Mouse (Mus musculus): ENCODE measurements around the gene Vdr.

Vdr gene

DNA sequence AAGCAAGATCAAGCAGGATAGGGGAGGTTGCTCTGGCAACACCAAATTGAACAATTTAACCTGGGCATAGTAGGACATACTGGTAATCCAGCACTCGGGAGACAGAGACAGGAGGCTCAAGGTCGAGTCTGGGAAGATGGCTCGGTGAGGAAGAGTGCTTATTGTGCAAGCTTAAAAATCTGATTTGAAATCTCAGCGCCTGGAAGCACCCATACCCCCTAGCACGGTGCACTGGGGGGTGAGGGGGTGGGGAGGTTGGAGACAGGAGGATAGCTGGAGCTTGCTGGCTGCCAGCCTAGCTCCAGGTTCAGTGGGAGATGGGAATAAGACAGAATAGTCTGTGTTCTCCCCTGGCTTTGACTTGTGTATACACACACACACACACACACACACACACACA is 9.9 kb upstream of the Vdr start:
- no peak for DNase-seq (ENCODE audit: low spot score)

DNA sequence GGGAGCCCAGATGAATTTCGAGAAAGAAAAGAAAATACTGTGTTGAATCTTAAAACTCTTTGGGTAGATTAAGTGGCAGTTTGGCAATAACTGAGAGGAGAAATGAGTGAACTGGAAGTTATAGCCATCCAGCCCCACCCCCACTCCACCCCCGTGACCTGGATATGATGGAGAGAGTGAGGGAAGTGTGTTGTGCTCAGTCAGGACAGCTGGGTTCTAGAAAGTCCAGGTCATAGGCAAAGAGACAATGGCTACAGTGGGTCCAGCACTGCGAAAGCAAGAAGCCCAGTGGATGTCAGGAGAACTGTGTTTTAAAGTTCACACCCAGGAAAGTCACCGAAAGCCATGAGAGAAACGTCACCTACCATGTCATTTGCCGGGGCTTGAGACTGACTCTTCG is 8.8 kb upstream of the Vdr start:
- no peak for DNase-seq (ENCODE audit: low spot score)

DNA sequence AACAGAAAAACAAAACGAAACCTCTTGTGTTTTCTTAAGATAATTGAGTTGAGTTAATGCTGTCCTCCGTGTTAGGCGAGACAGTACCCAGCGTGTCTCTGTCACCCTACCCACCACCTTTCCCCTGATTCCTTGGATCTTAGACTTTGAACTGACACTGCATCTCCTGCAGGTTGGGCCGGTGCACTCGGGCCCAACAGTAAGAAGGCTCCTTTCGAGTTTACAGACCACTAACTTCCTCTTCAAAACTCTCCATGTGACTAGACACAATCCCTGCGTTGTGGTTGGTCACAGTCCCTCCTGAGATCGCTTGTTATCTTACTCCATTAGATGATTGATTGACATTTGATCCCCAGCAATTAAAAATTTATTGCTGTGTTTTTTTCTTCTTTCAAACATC is 7.6 kb upstream of the Vdr start:
- DNase-seq (ENCODE audit: low spot score), result no peak

DNA sequence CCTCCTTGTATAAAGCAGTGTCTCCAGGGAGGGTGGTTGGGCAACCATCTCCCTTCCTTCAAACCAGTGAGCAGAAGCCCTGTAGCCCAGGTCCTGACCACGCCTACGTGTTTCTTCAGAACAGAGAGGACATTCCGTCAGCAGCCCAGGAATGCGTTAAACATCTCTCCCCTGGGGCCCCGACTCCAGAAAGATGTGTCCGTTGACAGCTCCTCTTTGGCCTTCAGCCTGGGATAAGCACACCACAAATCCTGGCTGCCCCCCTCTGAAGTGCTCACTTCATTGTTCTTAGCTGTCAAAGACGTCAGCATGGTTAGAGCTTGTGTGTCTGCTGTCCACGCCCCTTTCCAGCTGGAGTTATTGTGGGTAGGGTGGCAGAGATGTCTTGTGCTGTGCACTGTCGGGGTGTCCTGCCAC is 3.9 kb upstream of the Vdr start:
- DNase-seq (ENCODE audit: low spot score), result no peak

DNA sequence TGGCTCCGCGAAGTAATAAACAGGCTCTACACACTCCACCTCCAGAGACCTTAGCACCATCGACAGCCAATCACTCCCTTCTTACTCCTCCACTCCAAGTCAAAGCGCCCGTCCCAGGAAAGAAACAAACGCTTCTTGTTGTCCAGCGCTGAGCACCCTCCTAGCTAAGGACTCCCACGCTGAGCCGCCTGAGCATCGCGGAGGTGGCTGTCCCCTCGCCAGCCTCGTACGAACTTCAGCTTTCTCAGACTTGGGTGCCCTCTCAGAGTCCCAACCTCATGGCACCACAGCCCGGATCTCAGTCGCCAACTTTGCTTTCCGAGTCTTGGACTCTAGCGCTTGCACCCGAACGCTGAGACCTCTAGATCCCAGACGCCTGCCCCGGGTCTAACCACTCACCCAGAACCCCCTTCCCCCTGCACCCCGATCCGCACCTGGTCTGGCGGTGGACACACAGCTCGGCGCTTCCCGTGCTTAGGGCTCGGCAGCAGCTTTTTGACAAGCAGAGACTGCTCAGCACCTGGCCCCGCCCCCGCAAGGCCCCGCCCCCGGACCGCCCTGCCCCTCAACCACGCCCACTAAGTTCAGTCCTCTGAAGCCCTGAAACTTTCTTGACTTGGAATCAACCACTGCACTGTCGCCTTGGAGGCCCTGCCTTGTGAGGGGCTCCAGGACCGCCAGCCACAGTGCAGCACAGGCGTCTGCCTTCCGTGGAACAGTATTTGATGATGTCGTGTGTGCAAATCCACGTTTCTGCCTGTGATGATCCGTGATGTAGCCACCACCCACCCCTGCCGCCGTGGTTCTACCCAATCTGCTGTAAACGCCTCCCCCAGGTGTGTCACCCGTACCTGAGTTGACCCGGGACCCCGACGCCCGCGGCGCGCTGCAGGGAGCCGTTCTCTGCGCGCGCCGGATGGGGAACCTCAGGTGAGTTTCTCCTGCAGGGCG is 2.4 kb downstream of the Vdr start:
- no peak for DNase-seq (ENCODE audit: low spot score)

DNA sequence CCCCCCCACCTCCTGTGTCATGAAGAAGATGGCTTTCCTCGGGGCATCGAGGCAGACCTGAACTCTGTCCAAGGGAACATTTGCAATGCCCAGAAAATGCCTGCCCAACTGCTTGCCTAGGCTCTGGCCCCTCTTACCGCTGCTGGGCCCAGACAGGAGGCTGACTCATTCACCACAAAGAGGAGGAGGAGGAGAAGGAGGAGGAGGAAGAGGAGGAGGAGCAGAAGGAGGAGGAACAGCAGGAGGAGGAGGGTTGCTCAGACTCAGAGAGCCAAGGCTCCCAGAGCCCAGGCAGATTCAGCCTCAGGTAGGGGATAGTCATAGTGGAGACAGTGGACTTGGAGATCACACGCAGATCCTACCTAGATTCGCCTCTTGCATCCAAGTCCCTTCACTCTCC is 3.2 kb downstream of the Vdr start:
- no peak for DNase-seq (ENCODE audit: low spot score)

DNA sequence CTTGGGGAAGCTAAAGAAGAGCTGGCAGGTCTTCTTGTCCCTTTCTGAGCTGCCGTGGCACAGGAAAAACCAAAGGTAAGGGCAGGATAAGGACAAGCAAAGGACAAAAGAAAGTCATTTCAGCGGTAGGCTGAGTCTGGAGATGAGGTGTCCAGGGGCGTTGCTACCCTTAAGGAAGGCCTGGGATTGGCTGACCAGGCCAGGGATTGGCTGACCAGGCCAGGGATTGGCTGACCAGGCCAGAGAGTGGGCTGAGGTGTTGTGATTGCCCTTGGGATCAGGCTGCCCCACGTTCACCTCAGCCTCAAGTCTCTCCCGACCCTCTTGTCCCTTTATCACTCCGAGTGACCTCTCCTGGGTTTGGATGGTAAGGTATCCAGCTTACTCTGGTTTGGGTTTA is 5.1 kb downstream of the Vdr start:
- DNase-seq (ENCODE audit: low spot score), result no peak

DNA sequence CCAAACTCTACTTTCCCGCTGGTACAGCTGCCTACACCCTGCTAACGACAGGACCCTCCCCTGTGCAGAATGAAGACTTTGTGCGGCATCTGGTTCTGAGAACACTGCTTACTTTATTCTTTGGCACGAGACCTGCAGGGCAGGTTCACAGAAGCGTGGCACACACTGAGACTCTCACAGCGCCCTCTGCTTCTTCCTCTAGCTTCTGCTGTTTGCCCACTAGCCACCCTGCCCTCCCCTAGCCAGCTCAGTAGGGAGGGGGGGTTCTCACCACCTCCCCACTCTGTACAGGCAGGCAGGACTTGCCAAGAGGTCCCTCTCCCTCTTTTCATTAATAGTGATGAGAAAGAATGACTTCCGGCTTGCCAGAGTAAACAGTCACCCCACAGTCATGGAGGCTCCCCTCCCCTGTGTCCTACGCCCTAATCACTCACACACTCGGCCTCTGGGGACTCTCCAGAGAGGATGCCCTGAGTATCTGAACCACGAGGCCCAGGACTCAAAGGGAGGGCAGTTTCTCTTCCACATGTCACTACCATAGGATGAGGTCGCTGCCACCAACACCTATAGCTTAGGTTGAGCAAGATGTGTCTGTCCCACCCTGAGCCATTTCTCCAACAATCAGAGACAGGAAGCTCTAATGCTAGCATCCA is 6.0 kb downstream of the Vdr start:
- DNase-seq (ENCODE audit: low spot score), result no peak

DNA sequence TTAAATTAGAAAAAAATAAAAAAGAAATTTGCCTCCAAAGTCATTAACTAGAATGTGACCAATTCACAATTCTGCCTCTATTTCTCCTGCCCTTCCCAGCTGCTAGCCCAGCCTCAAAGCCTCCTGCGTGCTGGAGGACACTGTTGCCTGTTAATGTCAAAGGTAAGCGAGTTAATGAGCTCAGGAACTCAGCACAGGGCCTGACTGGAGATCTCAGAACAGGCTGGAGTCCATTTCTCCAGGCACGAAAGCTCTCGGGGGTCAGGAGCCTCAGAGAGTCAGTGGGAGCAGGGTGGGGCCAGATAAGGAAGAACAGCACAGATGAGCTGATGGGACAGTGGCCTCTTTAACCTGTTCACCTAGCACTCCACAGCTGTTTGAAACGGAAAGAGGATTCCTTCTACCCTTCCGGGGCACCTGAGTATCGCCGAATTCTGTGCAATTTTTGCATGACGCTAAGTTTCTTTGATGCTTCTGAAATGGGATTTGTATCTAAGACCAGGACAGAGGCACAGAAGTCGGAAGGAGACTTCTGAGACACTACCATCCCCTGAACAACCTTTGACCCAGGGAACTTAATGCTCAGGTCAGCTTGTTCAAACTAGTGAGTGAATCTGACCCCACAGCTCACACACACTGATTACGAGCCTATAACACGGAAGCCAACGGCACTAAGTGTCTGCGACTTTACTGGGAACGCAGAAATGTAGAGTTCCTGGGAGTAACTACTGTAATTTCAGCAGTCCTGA is 7.0 kb downstream of the Vdr start:
- DNase-seq (ENCODE audit: low spot score), result no peak

DNA sequence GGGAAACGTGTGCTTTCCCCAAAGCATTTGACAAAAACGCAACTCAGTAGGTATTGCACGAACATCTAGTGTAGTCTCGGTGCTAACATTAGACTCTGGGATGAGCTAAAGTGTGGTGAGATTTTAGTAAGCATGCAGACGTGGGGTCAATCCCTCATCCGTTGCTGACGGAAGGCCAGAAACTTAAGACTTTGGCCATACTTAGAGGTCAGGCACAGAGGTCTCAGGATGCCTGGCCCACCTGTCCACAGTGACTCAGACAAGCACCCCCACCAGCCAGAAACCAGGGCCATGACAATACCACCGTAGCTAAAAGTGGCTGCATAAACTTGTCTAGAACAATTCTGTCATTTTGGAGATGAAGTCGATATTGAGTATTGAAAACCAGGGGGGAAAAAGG is 9.4 kb downstream of the Vdr start:
- no peak for DNase-seq (ENCODE audit: low spot score)

DNA sequence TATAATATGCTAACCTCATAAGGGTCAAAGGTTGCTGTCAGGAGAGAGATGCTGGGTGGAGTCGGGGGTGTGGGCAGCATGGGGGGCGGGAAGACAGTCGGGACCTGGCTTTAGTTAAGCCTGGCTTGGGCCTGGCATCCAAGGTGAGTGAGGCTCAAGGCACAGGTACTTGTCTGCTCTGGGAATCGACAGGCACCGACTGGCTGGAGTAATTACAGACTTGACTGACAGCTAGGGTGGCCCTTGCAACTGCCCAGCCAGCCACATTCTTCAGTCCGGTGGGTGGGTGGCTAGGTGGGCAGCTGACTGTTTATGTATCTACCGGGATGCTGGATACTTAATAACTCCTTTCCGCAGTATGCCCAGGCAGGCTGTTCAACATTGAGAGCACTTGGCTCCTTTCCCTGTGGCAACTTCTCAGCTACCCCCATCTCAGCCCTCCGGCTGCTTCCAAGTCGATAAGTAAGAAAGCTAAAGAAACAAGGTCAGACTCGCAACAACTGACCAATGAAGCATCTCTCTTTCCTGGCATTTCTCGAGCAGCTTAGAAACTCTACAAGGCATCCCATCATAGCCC is 10.0 kb downstream of the Vdr start:
- DNase-seq (ENCODE audit: low spot score), result no peak

DNA sequence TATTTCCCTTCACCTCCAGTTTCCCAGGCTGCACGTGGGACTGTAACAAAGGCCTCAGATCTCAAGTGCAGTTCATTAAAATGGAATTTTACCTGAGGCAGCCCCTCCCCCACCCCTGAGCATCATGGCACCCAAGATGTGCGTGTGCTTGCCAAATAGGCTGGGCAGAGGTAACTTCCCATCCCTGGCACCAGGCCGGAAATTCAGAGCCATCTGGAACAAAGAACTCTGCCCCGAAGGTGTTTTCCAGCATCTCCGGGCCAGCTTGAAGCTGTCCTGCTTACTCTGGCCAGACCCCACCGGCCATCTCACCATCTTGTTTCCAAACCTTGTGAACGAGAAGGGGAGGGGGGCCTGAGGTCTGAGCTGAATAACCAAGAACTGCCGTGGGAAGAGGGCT is 10.7 kb downstream of the Vdr start:
- no peak for DNase-seq (ENCODE audit: low spot score)

DNA sequence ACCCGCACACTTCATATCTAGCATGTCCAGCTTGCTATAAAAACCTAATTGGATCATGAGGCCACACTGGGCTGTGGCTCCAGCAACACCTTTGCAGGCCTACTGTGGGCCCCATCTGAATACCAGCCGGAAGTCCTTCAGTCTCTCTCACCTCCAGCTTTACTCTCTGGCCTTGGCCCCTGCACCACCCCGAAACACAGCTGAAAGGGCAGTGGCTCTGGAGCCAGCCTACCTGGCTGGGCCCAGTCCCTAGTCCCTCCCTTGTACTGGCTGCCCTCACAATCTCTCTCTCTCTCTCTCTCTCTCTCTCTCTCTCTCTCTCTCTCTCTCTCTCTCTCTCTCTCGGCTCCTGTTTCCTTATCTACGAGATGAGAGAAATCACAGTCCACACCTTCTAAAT is 11.6 kb downstream of the Vdr start:
- no peak for DNase-seq (ENCODE audit: low spot score)

DNA sequence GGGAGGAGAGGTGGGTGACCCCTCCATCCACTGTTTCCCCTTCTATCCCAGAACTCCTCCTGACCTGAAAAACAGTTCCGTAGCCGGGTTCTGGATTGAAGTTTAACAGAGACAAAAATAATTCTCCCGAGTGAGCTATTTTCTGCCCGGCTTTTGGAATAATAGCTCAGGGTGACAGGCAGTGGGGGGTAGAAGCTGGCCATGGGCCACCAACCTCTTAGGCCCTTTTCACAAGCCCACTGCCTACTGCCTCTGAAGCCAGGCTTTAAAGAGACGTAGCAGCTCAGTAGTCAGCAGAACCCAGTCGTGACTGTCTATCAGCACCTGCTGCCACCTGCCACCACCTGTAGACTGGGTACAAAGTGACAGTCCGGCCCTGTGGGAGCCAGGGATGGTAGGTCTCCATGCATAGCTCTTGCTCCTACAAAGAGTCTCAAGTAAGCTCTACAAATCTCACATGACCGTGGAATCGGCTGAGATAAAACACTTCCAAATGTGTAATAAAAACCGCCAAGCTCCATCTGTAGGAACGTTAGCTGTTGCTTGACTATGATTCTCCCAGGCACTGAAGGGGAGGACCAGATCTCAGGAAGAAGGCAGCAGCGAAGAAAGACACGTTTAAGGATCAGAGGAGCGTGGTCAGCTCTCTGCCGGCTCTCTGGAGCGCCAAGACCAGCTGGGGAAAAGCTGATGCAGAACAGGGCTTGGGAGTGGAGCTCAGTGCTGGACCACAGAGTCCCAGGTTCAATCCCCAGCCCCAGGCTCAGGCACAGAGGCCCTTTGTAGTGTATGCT is 13.4 kb downstream of the Vdr start:
- no peak for DNase-seq (ENCODE audit: low spot score)

DNA sequence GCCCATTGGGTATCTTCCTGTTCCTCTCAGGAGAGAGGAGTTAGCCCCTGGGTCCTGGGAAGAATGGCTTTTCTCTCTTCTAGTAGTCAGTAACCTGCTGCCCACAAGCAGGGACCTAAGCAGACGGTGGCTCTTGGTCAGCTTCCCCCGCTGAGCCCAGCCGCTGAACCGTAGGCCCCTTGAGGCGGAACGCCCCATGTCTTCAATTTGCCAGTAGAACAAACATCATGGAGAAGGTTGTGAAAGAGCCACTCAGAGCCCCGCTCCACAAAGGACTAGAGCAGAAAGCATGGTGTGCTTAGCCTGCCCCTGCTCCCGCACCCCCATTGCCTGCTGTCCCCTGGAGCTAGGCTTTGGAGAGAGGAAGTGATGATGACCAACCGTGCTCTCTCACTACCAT is 14.1 kb downstream of the Vdr start:
- no peak for DNase-seq (ENCODE audit: low spot score)

DNA sequence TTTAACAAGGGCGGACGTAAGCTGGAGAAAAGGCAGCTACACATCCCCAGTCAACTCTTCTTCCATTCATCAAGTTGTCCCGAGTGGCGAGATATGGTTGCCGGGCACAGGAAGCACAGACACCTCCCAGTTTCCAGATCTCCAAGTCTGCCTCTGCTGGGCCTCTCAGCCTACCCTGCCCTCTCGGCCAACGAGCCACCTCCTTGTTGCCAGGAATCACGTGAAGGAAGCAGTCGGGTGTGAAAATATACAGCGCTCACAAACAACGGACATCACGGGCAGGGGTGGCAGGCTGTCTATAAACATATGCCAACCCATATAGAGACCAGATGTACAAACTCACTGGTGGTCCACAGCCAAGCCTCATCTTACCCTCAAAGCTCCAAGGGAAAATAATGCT is 14.6 kb downstream of the Vdr start:
- no peak for DNase-seq (ENCODE audit: low spot score)

DNA sequence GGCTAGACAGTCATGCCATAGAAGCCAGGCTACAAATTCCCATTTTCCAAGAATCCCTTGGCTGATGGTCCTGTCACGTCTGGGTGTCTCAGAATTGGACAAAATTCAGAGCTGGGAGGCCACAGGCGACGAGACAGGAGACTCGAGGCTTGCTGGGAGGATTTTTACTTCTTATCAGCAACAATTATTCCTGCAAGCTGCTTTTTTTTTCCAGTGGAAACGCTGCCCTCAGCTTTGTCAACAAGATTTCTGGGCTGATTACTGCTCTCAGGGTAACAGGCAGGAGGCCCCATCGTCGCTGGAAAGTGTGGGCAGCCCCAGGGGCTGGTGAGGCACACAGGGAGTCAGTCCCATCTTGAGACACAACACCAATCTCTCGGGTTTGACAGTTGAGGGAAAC is 17.9 kb downstream of the Vdr start:
- DNase-seq (ENCODE audit: low spot score), result no peak

DNA sequence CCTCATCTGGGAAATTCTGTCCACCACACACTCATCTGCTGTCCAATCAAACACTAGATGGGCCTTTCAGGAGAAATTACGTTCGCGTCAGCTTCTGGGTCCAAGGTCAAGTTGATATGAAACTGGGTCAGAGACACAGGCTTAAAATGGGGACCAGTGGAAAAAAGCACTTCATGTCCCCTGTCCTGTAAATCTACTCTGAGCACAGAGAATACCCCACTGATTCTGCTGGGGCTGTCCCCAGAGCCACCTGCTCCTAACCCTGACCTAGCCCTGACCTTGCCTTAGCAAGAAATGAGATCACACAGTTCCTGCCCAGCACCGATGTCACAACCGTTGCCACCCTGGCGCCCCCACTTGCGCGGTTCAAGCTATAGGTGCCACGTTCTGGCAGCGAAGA is 20.0 kb downstream of the Vdr start:
- DNase-seq (ENCODE audit: low spot score), result no peak

DNA sequence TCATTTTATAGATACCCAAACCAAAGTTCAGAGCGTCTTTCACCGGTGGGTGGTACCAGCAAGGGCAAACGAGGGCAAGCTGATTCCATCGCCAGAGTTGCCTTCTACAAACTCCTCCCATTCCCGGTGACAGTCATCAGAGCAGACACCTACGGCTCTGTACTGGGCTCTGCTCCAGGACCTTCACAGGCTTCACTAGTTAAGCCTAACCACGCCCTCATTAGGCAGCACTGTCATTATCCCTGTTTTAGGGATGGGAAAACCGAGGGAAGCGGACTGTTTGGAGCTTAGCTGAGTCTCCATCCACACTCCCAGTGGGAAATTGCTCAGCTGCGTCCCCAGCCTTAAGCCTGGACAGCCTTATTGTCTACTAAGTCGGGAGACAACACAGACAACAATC is 20.4 kb downstream of the Vdr start:
- DNase-seq (ENCODE audit: low spot score), result no peak

DNA sequence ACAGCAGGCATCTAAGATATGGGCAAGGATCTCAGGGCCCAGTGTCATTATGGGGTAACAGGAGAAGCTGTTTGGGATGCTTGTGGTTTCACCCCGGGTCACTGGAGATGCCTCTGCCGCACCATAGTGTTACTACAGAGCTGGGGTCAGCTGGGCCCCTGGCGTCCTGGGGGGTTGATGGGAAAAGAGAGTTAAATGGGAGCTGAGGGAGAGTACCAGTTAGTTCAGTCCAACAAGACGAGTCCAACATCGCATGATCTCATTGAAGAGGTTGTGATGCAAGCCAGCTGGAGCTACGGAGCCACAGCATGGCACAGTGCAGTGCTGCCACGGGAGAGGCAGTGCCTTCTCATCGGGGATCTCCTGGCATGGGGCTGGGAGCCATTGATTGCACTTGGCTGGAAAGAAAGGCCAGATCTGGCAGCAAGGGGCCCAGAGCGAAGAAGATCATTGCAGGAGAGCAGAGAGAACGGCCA is 22.9 kb downstream of the Vdr start:
- DNase-seq (ENCODE audit: low spot score), result no peak

DNA sequence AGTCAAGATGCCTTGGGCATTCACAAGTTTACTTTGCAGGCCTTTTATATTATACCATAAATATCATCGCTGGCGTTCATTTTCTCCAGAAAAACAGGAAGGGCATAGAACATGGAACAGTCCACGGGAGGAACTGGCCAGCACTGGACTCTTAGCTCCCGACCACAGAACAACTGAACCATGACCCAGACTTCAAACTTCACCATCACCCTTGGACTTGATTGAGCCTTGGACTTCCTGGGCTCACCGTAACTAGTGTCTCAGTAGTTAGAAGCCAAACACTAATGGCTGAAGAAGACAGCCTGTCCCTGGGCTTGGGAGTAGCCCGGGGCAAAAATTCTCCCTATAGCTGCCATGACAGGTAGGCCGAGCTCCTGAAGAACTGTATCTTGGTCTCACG is 29.0 kb downstream of the Vdr start:
- DNase-seq (ENCODE audit: low spot score), result no peak

DNA sequence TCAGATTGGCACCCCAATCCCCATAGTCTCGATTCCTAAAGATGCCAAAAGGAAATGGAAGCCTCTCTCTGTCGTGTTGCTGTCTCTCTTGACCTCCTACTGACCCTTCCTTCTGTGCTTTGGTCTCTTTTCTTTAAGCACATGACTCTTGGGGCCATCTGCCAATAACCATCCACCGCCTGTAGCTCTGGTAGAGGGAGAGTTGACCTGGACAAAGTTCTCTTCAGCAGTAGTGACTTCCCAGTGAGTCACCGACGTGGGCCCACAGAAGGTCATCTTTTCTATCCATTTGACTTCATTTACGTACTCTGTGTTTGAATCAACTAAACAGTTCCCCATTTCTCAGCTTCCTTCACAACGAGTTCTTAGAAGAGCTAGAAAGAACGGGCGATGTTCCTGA is 30.0 kb downstream of the Vdr start:
- no peak for DNase-seq (ENCODE audit: low spot score)

All from layer of hippocampus, adult 11-12 months (tissue).